Mouse (Mus musculus): ENCODE measurements around the gene Cacna2d2. TPM values are rescaled to one million over a fixed set of nuclear protein-coding genes. Genes with fewer than 3 reads are reported as not detected.

Gene Cacna2d2
- polyA plus RNA-seq, 1 experiment from 2014 or later: not detected

GRCm38 (mm10) chr9:107369270-107370105 is 29.9 kb upstream of the Cacna2d2 start:
- H3K27me3 ChIP-seq (ENCODE audit: insufficient read depth, low read length): peaks cover 2% of the 10 kb centered on the region; the same call in 1 of the 2 replicates
- no peak for TF ChIP-seq CTCF (IDR thresholded peaks at IDR 0.05; ENCODE audit: low read depth)
- peak; percentile 38; the same call in 1 of the 2 replicates for ATAC-seq (ENCODE audit: insufficient read depth)
- no peak overlapping the region for H3K9ac ChIP-seq
- H3K36me3 ChIP-seq (ENCODE audit: insufficient read depth): no peaks in the 10 kb centered on the region
- H3K4me2 ChIP-seq: no peak overlapping the region
- H3K9me3 ChIP-seq (ENCODE audit: low read depth, low read length): no peaks in the 10 kb centered on the region
- no peak for DNase-seq
- H3K4me3 ChIP-seq (ENCODE audit: low read depth, low read length): no peak overlapping the region
- H3K4me1 ChIP-seq (ENCODE audit: insufficient read depth): no peaks in the 10 kb centered on the region
- no peak overlapping the region for H3K27ac ChIP-seq (ENCODE audit: low read depth)
- WGBS: 31% methylated on average over 10 of the region's 10 CpGs

GRCm38 (mm10) chr9:107370106-107370463 is 29.3 kb upstream of the Cacna2d2 start:
- no peak overlapping the region for H3K4me2 ChIP-seq
- no peak overlapping the region for H3K4me3 ChIP-seq (ENCODE audit: low read depth, low read length)
- DNase-seq (no peak), ATAC-seq (ENCODE audit: insufficient read depth) (no peak)
- no peak for TF ChIP-seq CTCF (IDR thresholded peaks at IDR 0.05; ENCODE audit: low read depth)
- no peak overlapping the region for H3K27ac ChIP-seq (ENCODE audit: low read depth)
- H3K27me3 ChIP-seq (ENCODE audit: insufficient read depth, low read length): peaks cover 8% of the 10 kb centered on the region; the same call in 1 of the 2 replicates
- H3K36me3 ChIP-seq (ENCODE audit: insufficient read depth): no peaks in the 10 kb centered on the region
- no peak overlapping the region for H3K9ac ChIP-seq
- H3K4me1 ChIP-seq (ENCODE audit: insufficient read depth): no peaks in the 10 kb centered on the region
- no peaks in the 10 kb centered on the region for H3K9me3 ChIP-seq (ENCODE audit: low read depth, low read length)
- 8% methylated on average over 4 of the region's 4 CpGs for WGBS

GRCm38 (mm10) chr9:107372441-107372840 is 27.0 kb upstream of the Cacna2d2 start:
- ATAC-seq (ENCODE audit: insufficient read depth): no peak
- TF ChIP-seq CTCF (IDR thresholded peaks at IDR 0.05; ENCODE audit: low read depth): no peak
- Histone ChIP-seq H3K4me3 (ENCODE audit: low read depth, low read length) (no peak overlapping the region), H3K4me1 (ENCODE audit: insufficient read depth) (no peaks in the 10 kb centered on the region), H3K4me2 (no peak overlapping the region), H3K27ac (ENCODE audit: low read depth) (no peak overlapping the region), H3K9ac (no peak overlapping the region), H3K36me3 (ENCODE audit: insufficient read depth) (no peaks in the 10 kb centered on the region), H3K9me3 (ENCODE audit: low read depth, low read length) (no peaks in the 10 kb centered on the region), H3K27me3 (ENCODE audit: insufficient read depth, low read length) (peaks cover 26% of the 10 kb centered on the region; the same call in 1 of the 2 replicates)
- DNase-seq: no peak
- 50% methylated on average over 4 of the region's 4 CpGs for WGBS

GRCm38 (mm10) chr9:107374623-107375022 is 24.8 kb upstream of the Cacna2d2 start:
- Histone ChIP-seq H3K9me3 (ENCODE audit: low read depth, low read length) (no peaks in the 10 kb centered on the region), H3K4me2 (no peak overlapping the region), H3K27ac (ENCODE audit: low read depth) (no peak overlapping the region), H3K4me1 (ENCODE audit: insufficient read depth) (no peaks in the 10 kb centered on the region), H3K36me3 (ENCODE audit: insufficient read depth) (no peaks in the 10 kb centered on the region), H3K9ac (no peak overlapping the region), H3K27me3 (ENCODE audit: insufficient read depth, low read length) (peaks cover 43% of the 10 kb centered on the region), H3K4me3 (ENCODE audit: low read depth, low read length) (no peak overlapping the region)
- DNase-seq: peak; percentile 47
- peak; percentile 55 for TF ChIP-seq CTCF (IDR thresholded peaks at IDR 0.05; ENCODE audit: low read depth)
- WGBS: 8% methylated on average over 8 of the region's 8 CpGs
- ATAC-seq (ENCODE audit: insufficient read depth): no peak

- peaks cover 49% of the 10 kb centered on the region for H3K27me3 ChIP-seq (ENCODE audit: insufficient read depth, low read length)
- no peak for DNase-seq
- TF ChIP-seq CTCF (IDR thresholded peaks at IDR 0.05; ENCODE audit: low read depth): no peak
- ATAC-seq (ENCODE audit: insufficient read depth): no peak
- H3K36me3 ChIP-seq (ENCODE audit: insufficient read depth): no peaks in the 10 kb centered on the region
- H3K27ac ChIP-seq (ENCODE audit: low read depth): no peak overlapping the region
- WGBS: 14% methylated on average over 5 of the region's 5 CpGs
- H3K4me2 ChIP-seq: no peak overlapping the region
- no peak overlapping the region for H3K4me3 ChIP-seq (ENCODE audit: low read depth, low read length)
- H3K9me3 ChIP-seq (ENCODE audit: low read depth, low read length): no peaks in the 10 kb centered on the region
- H3K9ac ChIP-seq: no peak overlapping the region
- no peaks in the 10 kb centered on the region for H3K4me1 ChIP-seq (ENCODE audit: insufficient read depth)
Measured at GRCm38 (mm10) chr9:107375451-107375850, 24.0 kb upstream of the Cacna2d2 start.

GRCm38 (mm10) chr9:107377961-107378512 is 21.4 kb upstream of the Cacna2d2 start:
- peak overlapping the region; percentile 26 for H3K4me3 ChIP-seq (ENCODE audit: low read depth, low read length)
- DNase-seq (peak; percentile 39), ATAC-seq (ENCODE audit: insufficient read depth) (peak; percentile 47; the same call in 1 of the 2 replicates)
- H3K27ac ChIP-seq (ENCODE audit: low read depth): no peak overlapping the region
- no peaks in the 10 kb centered on the region for H3K36me3 ChIP-seq (ENCODE audit: insufficient read depth)
- H3K4me2 ChIP-seq: peak overlapping the region; percentile 56
- no peaks in the 10 kb centered on the region for H3K9me3 ChIP-seq (ENCODE audit: low read depth, low read length)
- H3K4me1 ChIP-seq (ENCODE audit: insufficient read depth): no peaks in the 10 kb centered on the region
- peak; percentile 3; the same call in 1 of the 2 replicates for TF ChIP-seq CTCF (IDR thresholded peaks at IDR 0.05; ENCODE audit: low read depth)
- 0% methylated on average over 35 of the region's 35 CpGs for WGBS
- H3K9ac ChIP-seq: no peak overlapping the region
- H3K27me3 ChIP-seq (ENCODE audit: insufficient read depth, low read length): peaks cover 71% of the 10 kb centered on the region

GRCm38 (mm10) chr9:107381723-107382122 is 17.7 kb upstream of the Cacna2d2 start:
- H3K9ac ChIP-seq: no peak overlapping the region
- H3K27ac ChIP-seq (ENCODE audit: low read depth): no peak overlapping the region
- H3K4me1 ChIP-seq (ENCODE audit: insufficient read depth): no peaks in the 10 kb centered on the region
- peaks cover 57% of the 10 kb centered on the region for H3K27me3 ChIP-seq (ENCODE audit: insufficient read depth, low read length)
- DNase-seq: peak; percentile 82
- no peak overlapping the region for H3K4me2 ChIP-seq
- WGBS: 9% methylated on average over 8 of the region's 8 CpGs
- H3K9me3 ChIP-seq (ENCODE audit: low read depth, low read length): no peaks in the 10 kb centered on the region
- peak; percentile 31; the same call in 1 of the 2 replicates for ATAC-seq (ENCODE audit: insufficient read depth)
- no peaks in the 10 kb centered on the region for H3K36me3 ChIP-seq (ENCODE audit: insufficient read depth)
- no peak for TF ChIP-seq CTCF (IDR thresholded peaks at IDR 0.05; ENCODE audit: low read depth)
- H3K4me3 ChIP-seq (ENCODE audit: low read depth, low read length): no peak overlapping the region
